Mouse (Mus musculus) kidney, embryonic 14.5 days (tissue): ENCODE measurements around the gene Slc9b2. TPM values are rescaled to one million over a fixed set of nuclear protein-coding genes. Genes with fewer than 3 reads are reported as not detected.
A peak's percentile ranks its signal among the peaks of the same experiment; 100 is the strongest.

ENCODE experiments used
- ATAC-seq: fragments of 200-750 bp; cut with Nextera tagmentation; 2 replicates; pipeline ENCODE4 v1.8.0; 2017; ENCODE audit warnings: moderate number of reproducible peaks, mild to moderate bottlenecking, moderate TSS enrichment, moderate library complexity; ENCODE audit not compliant: low FRiP score, low TSS enrichment
- H3K27ac ChIP-seq: fragments of 300-500 bp; sonication (generic); 2 replicates; pipeline ENCODE4 v1.5.1; 2014; ENCODE audit warnings: low read depth, mild to moderate bottlenecking, low read length, moderate library complexity, mixed read lengths
- H3K27me3 ChIP-seq: fragments of 300-500 bp; sonication (generic); 2 replicates; pipeline ENCODE4 v1.6.1; 2014; ENCODE audit warnings: mild to moderate bottlenecking, low read length; ENCODE audit not compliant: control insufficient read depth, insufficient read depth
- H3K36me3 ChIP-seq: fragments of 300-500 bp; sonication (generic); 2 replicates; pipeline ENCODE4 v1.6.1; 2014; ENCODE audit warnings: low read length, mixed read lengths; ENCODE audit not compliant: control insufficient read depth, insufficient read depth
- H3K4me1 ChIP-seq: fragments of 300-500 bp; sonication (generic); 2 replicates; pipeline ENCODE4 v1.6.1; 2014; ENCODE audit warnings: low read length, mixed read lengths; ENCODE audit not compliant: control insufficient read depth, insufficient read depth
- H3K4me2 ChIP-seq: fragments of 300-500 bp; sonication (generic); replicated peaks from 2 replicates; pipeline ENCODE4 v1.6.1; 2014; ENCODE audit warnings: low read depth, mild to moderate bottlenecking, low read length
- H3K4me3 ChIP-seq: fragments of 300-500 bp; sonication (generic); 2 replicates; pipeline ENCODE4 v1.5.1; 2014; ENCODE audit warnings: mild to moderate bottlenecking, low read length
- H3K9ac ChIP-seq: fragments of 300-500 bp; sonication (generic); 2 replicates; pipeline ENCODE4 v1.6.1; 2014; ENCODE audit warnings: low read depth, mild to moderate bottlenecking, low read length, moderate library complexity
- H3K9me3 ChIP-seq: fragments of 300-500 bp; sonication (generic); 2 replicates; pipeline ENCODE4 v1.6.1; 2016; ENCODE audit warnings: low read length; ENCODE audit not compliant: control insufficient read depth
- WGBS: fragments of 180-500 bp; shearing (Covaris S2); extraction: QIAGEN DNeasy Blood & Tissue Kit; methylation state at CpG from one replicate; pipeline ENCODE4 v1.1.7; 2014; 5-methylcytosine and 5-hydroxymethylcytosine counted together
- polyA plus RNA-seq: library from polyadenylated mRNA; unstranded; fragments of >200 nt; fragmentation: Nextera tagmentation; extraction: Ambion mirVana; gene quantifications from 2 replicates; pipeline ENCODE4 v1.2.1, GENCODE M21; 2014

Gene Slc9b2
- 2.5 and 4.9 TPM in 2 replicates for polyA plus RNA-seq

GRCm38 (mm10) chr3:135307411-135308259 lies at the start of gene Slc9b2:
TSS of gene Slc9b2 (plus strand) at chr3:135307700.
- H3K4me2 ChIP-seq = peak within 1 kb of the TSS; percentile 71
- H3K9ac ChIP-seq = peak within 1 kb of the TSS; percentile 37; the same call in 1 of the 2 replicates
- no peaks in the 10 kb centered on the region for H3K36me3 ChIP-seq
- no peak within 1 kb of the TSS for H3K27ac ChIP-seq
- WGBS = 8% methylated on average over 27 of the region's 28 CpGs
- peaks cover 7% of the 10 kb centered on the region; the same call in 1 of the 2 replicates for H3K4me1 ChIP-seq
- ATAC-seq = peak; percentile 97
- H3K9me3 ChIP-seq = no peaks in the 10 kb centered on the region
- no peaks in the 10 kb centered on the region for H3K27me3 ChIP-seq
- H3K4me3 ChIP-seq = peak within 1 kb of the TSS; percentile 37

- 91% methylated on average over 10 of the region's 10 CpGs for whole genome bisulfite sequencing
- Histone ChIP-seq H3K9me3 (no peaks in the 10 kb centered on the region), H3K36me3 (peaks cover 85% of the 10 kb centered on the region), H3K27me3 (no peaks in the 10 kb centered on the region), H3K4me2 (no peak overlapping the region), H3K4me1 (no peaks in the 10 kb centered on the region), H3K9ac (no peak overlapping the region), H3K27ac (no peak overlapping the region), H3K4me3 (no peak overlapping the region)
- no peak for ATAC-seq
These were observed 48.6 kb upstream of the Slc9b2 start for GRCm38 (mm10) chr3:135258919-135259318.

GRCm38 (mm10) chr3:135260233-135260632 lies 47.3 kb upstream of the Slc9b2 start:
- 74% methylated on average over 7 of the region's 7 CpGs for WGBS
- H3K27ac ChIP-seq = no peak overlapping the region
- no peak overlapping the region for H3K4me2 ChIP-seq
- H3K4me3 ChIP-seq = no peak overlapping the region
- H3K36me3 ChIP-seq = peaks cover 93% of the 10 kb centered on the region
- ATAC-seq = no peak
- H3K27me3 ChIP-seq = no peaks in the 10 kb centered on the region
- H3K9me3 ChIP-seq = no peaks in the 10 kb centered on the region
- H3K4me1 ChIP-seq = no peaks in the 10 kb centered on the region
- no peak overlapping the region for H3K9ac ChIP-seq

- WGBS = 84% methylated on average over 5 of the region's 5 CpGs
These were observed 38.9 kb upstream of the Slc9b2 start for GRCm38 (mm10) chr3:135268616-135269015.

GRCm38 (mm10) chr3:135269391-135269990 lies 38.0 kb upstream of the Slc9b2 start:
- H3K36me3 ChIP-seq = peaks cover 82% of the 10 kb centered on the region
- H3K4me2 ChIP-seq = no peak overlapping the region
- H3K9ac ChIP-seq = no peak overlapping the region; the same call in 1 of the 2 replicates
- peak overlapping the region; percentile 34; the same call in 1 of the 2 replicates for H3K27ac ChIP-seq
- no peak overlapping the region for H3K4me3 ChIP-seq
- peak; percentile 74 for ATAC-seq
- H3K9me3 ChIP-seq = no peaks in the 10 kb centered on the region
- 74% methylated on average over 10 of the region's 10 CpGs for WGBS
- no peaks in the 10 kb centered on the region for H3K27me3 ChIP-seq
- no peaks in the 10 kb centered on the region for H3K4me1 ChIP-seq

More at GRCm38 (mm10) chr3:135268616-135269015, 38.9 kb upstream of the Slc9b2 start:
- no peak for ATAC-seq
- H3K36me3 ChIP-seq = peaks cover 89% of the 10 kb centered on the region
- H3K4me2 ChIP-seq = no peak overlapping the region
- no peak overlapping the region for H3K27ac ChIP-seq
- no peak overlapping the region for H3K4me3 ChIP-seq
- H3K27me3 ChIP-seq = no peaks in the 10 kb centered on the region
- no peak overlapping the region for H3K9ac ChIP-seq
- no peaks in the 10 kb centered on the region for H3K9me3 ChIP-seq
- H3K4me1 ChIP-seq = no peaks in the 10 kb centered on the region

GRCm38 (mm10) chr3:135272627-135273026 lies 34.9 kb upstream of the Slc9b2 start:
- Histone ChIP-seq H3K4me3 (no peak overlapping the region), H3K4me2 (no peak overlapping the region), H3K27ac (no peak overlapping the region), H3K36me3 (peaks cover 57% of the 10 kb centered on the region), H3K27me3 (no peaks in the 10 kb centered on the region), H3K9me3 (no peaks in the 10 kb centered on the region), H3K4me1 (no peaks in the 10 kb centered on the region), H3K9ac (no peak overlapping the region)
- 79% methylated on average over 12 of the region's 12 CpGs for WGBS
- no peak for ATAC-seq

- Histone ChIP-seq H3K27me3 (no peaks in the 10 kb centered on the region), H3K4me2 (no peak overlapping the region), H3K27ac (no peak overlapping the region), H3K4me1 (no peaks in the 10 kb centered on the region), H3K9ac (no peak overlapping the region), H3K9me3 (no peaks in the 10 kb centered on the region), H3K4me3 (no peak overlapping the region), H3K36me3 (peaks cover 54% of the 10 kb centered on the region)
- WGBS = 91% methylated on average over 13 of the region's 13 CpGs
- no peak for ATAC-seq
These were observed 34.5 kb upstream of the Slc9b2 start for GRCm38 (mm10) chr3:135273047-135273446.

- Histone ChIP-seq H3K4me1 (no peaks in the 10 kb centered on the region), H3K27ac (no peak overlapping the region), H3K27me3 (no peaks in the 10 kb centered on the region), H3K4me2 (no peak overlapping the region), H3K9me3 (no peaks in the 10 kb centered on the region), H3K9ac (no peak overlapping the region), H3K36me3 (no peaks in the 10 kb centered on the region), H3K4me3 (no peak overlapping the region)
- 65% methylated on average over 4 of the region's 4 CpGs for WGBS
- ATAC-seq = peak; percentile 15; the same call in 1 of the 2 replicates
These were observed 27.3 kb upstream of the Slc9b2 start for GRCm38 (mm10) chr3:135280160-135280559.
